Mouse (Mus musculus) central nervous system, embryonic 14 days (tissue): ENCODE data around the gene Olfr893. TPM values are rescaled to one million over a fixed set of nuclear protein-coding genes. Genes with fewer than 3 reads are reported as not detected.

Experiments
- polyA plus RNA-seq: library from polyadenylated mRNA; depleted of rRNA; stranded (reverse); fragments of >200 nt; gene quantifications from 2 replicates; pipeline ENCODE4 v1.2.3, GENCODE M21; 2012; rRNA removed

The Olfr893 gene
- polyA plus RNA-seq = not detected in 2 replicates

DNA sequence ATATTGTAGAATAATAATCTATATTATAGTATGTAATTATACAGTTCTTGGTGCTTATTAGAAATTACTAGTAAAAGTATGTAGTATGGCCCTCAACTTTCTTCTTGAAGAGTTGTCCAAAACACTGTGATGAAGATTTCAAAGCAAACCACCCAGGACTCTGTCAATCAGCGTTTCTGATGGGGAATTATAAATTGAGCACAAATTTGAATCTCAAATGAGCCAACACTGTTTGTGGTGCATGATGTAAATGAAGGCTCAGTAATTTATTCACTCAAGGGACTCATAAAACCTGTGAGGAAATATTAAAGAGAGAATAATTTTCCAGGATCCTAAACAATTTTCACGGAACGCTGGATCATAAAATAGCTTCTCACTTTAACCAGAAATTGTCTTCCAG, at the start of gene Olfr893:
Gene Olfr893, plus strand, starts transcription at position 301 of the 400 bp plus-strand sequence.

GRCm38 (mm10) chr9:38180721-38181120, 27.4 kb upstream of the Olfr893 start, which contains the start of gene Olfr891:
Gene Olfr891, minus strand, starts transcription at chr9:38180821.

GRCm38 (mm10) chr9:38217755-38218154, 9.6 kb downstream of the Olfr893 start, which contains the start of gene Olfr894:
Gene Olfr894, plus strand, starts transcription at chr9:38218055.

GRCm38 (mm10) chr9:38252474-38252873, 44.3 kb downstream of the Olfr893 start, which contains the start of gene Olfr143:
Gene Olfr143, plus strand, starts transcription at chr9:38252774.

Other genes with a start within 250 kb of the Olfr893 start
- gene Olfr881, start 216.5 kb upstream of the Olfr893 start, polyA plus RNA-seq = not detected in 2 replicates
- gene Olfr883, start 182.6 kb upstream of the Olfr893 start, polyA plus RNA-seq = not detected in 2 replicates
- gene Olfr884, start 161.8 kb upstream of the Olfr893 start, polyA plus RNA-seq = not detected in 2 replicates
- gene Olfr885, start 147.0 kb upstream of the Olfr893 start, polyA plus RNA-seq = not detected in 2 replicates
- not detected in 2 replicates for gene Olfr887, start 124.3 kb upstream of the Olfr893 start, polyA plus RNA-seq
- not detected in 2 replicates for gene Olfr888, start 100.2 kb upstream of the Olfr893 start, polyA plus RNA-seq
- not detected in 2 replicates for gene Olfr889, start 93.2 kb upstream of the Olfr893 start, polyA plus RNA-seq
- not detected in 2 replicates for gene Olfr890, start 65.8 kb upstream of the Olfr893 start, polyA plus RNA-seq
- gene Olfr891, start 27.5 kb upstream of the Olfr893 start, polyA plus RNA-seq = not detected in 2 replicates
- not detected in 2 replicates for gene Olfr894, start 9.7 kb downstream of the Olfr893 start, polyA plus RNA-seq
- gene Olfr143, start 44.4 kb downstream of the Olfr893 start, polyA plus RNA-seq = not detected in 2 replicates
- not detected in 2 replicates for gene Olfr895, start 59.5 kb downstream of the Olfr893 start, polyA plus RNA-seq
- gene Olfr896-ps1, start 82.7 kb downstream of the Olfr893 start, polyA plus RNA-seq = not detected in 2 replicates
- gene Olfr25, start 120.7 kb downstream of the Olfr893 start, polyA plus RNA-seq = not detected in 2 replicates
- gene Olfr898, start 140.0 kb downstream of the Olfr893 start, polyA plus RNA-seq = not detected in 2 replicates
- not detected in 2 replicates for gene Olfr250, start 158.5 kb downstream of the Olfr893 start, polyA plus RNA-seq
- gene Olfr251, start 168.7 kb downstream of the Olfr893 start, polyA plus RNA-seq = not detected in 2 replicates
- not detected in 2 replicates for gene Olfr147, start 193.3 kb downstream of the Olfr893 start, polyA plus RNA-seq
- gene Olfr901, start 221.1 kb downstream of the Olfr893 start, polyA plus RNA-seq = not detected in 2 replicates
- not detected in 2 replicates for gene Olfr902, start 239.3 kb downstream of the Olfr893 start, polyA plus RNA-seq